Mouse (Mus musculus) stomach, embryonic 14.5 days (tissue): Measurements from ENCODE around the gene Ythdf2. TPM values are rescaled to one million over a fixed set of nuclear protein-coding genes. Genes with fewer than 3 reads are reported as not detected.

Source experiments
- ATAC-seq: fragments of 200-750 bp; cut with Nextera tagmentation; 2 replicates; pipeline ENCODE4 v1.8.0; 2017; ENCODE audit warnings: low read depth, moderate TSS enrichment; ENCODE audit not compliant: insufficient number of reproducible peaks, insufficient read depth, low FRiP score
- H3K27ac ChIP-seq: fragments of 300-500 bp; sonication (generic); 2 replicates; pipeline ENCODE4 v1.5.1; 2014; ENCODE audit warnings: mild to moderate bottlenecking, low read length, moderate library complexity, mixed read lengths
- H3K27me3 ChIP-seq: fragments of 300-500 bp; sonication (generic); 2 replicates; pipeline ENCODE4 v1.6.1; 2014; ENCODE audit warnings: low read length, control low read depth, mixed read lengths; ENCODE audit not compliant: control insufficient read depth, insufficient read depth
- H3K36me3 ChIP-seq: fragments of 300-500 bp; sonication (generic); 2 replicates; pipeline ENCODE4 v1.6.1; 2014; ENCODE audit warnings: mild to moderate bottlenecking, control low read depth, low read length, moderate library complexity, mixed read lengths; ENCODE audit not compliant: control insufficient read depth, insufficient read depth
- H3K4me1 ChIP-seq: fragments of 300-500 bp; sonication (generic); 2 replicates; pipeline ENCODE4 v1.6.1; 2014; ENCODE audit warnings: low read length, control low read depth, mixed read lengths; ENCODE audit not compliant: control insufficient read depth, insufficient read depth
- H3K4me2 ChIP-seq: fragments of 300-500 bp; sonication (generic); replicated peaks from 2 replicates; pipeline ENCODE4 v1.6.1; 2014; ENCODE audit warnings: low read depth, low read length, control low read depth
- H3K4me3 ChIP-seq: fragments of 300-500 bp; sonication (generic); 2 replicates; pipeline ENCODE4 v1.5.1; 2014; ENCODE audit warnings: low read depth, low read length, control low read depth
- H3K9ac ChIP-seq: fragments of 300-500 bp; sonication (generic); replicated peaks from 2 replicates; pipeline ENCODE4 v1.6.1; 2014; ENCODE audit warnings: low read depth, mild to moderate bottlenecking, control low read depth, low read length, moderate library complexity, mixed read lengths
- H3K9me3 ChIP-seq: fragments of 300-500 bp; sonication (generic); 2 replicates; pipeline ENCODE4 v1.6.1; 2016; ENCODE audit warnings: low read depth, low read length, control low read depth; ENCODE audit not compliant: control insufficient read depth
- WGBS: fragments of 180-500 bp; shearing (Covaris S2); extraction: QIAGEN DNeasy Blood & Tissue Kit; methylation state at CpG from one replicate; pipeline ENCODE4 v1.1.7; 2014; 5-methylcytosine and 5-hydroxymethylcytosine counted together
- polyA plus RNA-seq: library from polyadenylated mRNA; unstranded; fragments of >200 nt; fragmentation: Nextera tagmentation; extraction: Ambion mirVana; gene quantifications from 2 replicates; pipeline ENCODE4 v1.2.1, GENCODE M21; 2014

Gene Ythdf2
- polyA plus RNA-seq, 1 experiment from 2014 or later: 114 TPM

- Histone ChIP-seq H3K27ac (no peak overlapping the region), H3K27me3 (no peaks in the 10 kb centered on the region), H3K9me3 (no peaks in the 10 kb centered on the region), H3K4me2 (no peak overlapping the region), H3K4me3 (no peak overlapping the region), H3K36me3 (no peaks in the 10 kb centered on the region), H3K9ac (no peak overlapping the region), H3K4me1 (no peaks in the 10 kb centered on the region)
- no peak for ATAC-seq
- 86% methylated on average over 2 of the region's 2 CpGs for WGBS
Observed at GRCm38 (mm10) chr4:132217781-132218180, 5.7 kb upstream of the Ythdf2 start.

- Histone ChIP-seq H3K27me3 (no peaks in the 10 kb centered on the region), H3K27ac (no peak overlapping the region), H3K4me1 (no peaks in the 10 kb centered on the region), H3K9ac (no peak overlapping the region), H3K4me3 (no peak overlapping the region), H3K9me3 (no peaks in the 10 kb centered on the region), H3K36me3 (no peaks in the 10 kb centered on the region), H3K4me2 (no peak overlapping the region)
- no peak for ATAC-seq
- 63% methylated on average over 1 of the region's 1 CpGs for WGBS
Observed at GRCm38 (mm10) chr4:132216602-132217001, 4.5 kb upstream of the Ythdf2 start.

GRCm38 (mm10) chr4:132214847-132215246 lies 2.7 kb upstream of the Ythdf2 start:
- H3K4me1 ChIP-seq: peaks cover 10% of the 10 kb centered on the region; the same call in 1 of the 2 replicates
- H3K4me3 ChIP-seq: no peak overlapping the region
- no peak overlapping the region for H3K9ac ChIP-seq
- no peaks in the 10 kb centered on the region for H3K27me3 ChIP-seq
- no peaks in the 10 kb centered on the region for H3K36me3 ChIP-seq
- no peak overlapping the region for H3K4me2 ChIP-seq
- H3K27ac ChIP-seq: no peak overlapping the region
- no peaks in the 10 kb centered on the region for H3K9me3 ChIP-seq
- WGBS: 66% methylated on average over 4 of the region's 4 CpGs
- no peak for ATAC-seq

- Histone ChIP-seq H3K36me3 (peaks cover 14% of the 10 kb centered on the region; the same call in 1 of the 2 replicates), H3K4me3 (peak overlapping the region; percentile 100), H3K9ac (peak overlapping the region; percentile 100), H3K27ac (peak overlapping the region; percentile 95), H3K27me3 (no peaks in the 10 kb centered on the region), H3K4me2 (peak overlapping the region; percentile 92), H3K9me3 (no peaks in the 10 kb centered on the region), H3K4me1 (peaks cover 17% of the 10 kb centered on the region; the same call in 1 of the 2 replicates)
- ATAC-seq: peak; percentile 53
- WGBS: under 1% methylated on average over 87 of the region's 89 CpGs
Observed at GRCm38 (mm10) chr4:132211091-132211942, 786 bp downstream of the Ythdf2 start.

GRCm38 (mm10) chr4:132210325-132210724 lies 1.8 kb downstream of the Ythdf2 start:
- Histone ChIP-seq H3K4me3 (peak overlapping the region; percentile 100), H3K4me1 (peaks cover 17% of the 10 kb centered on the region; the same call in 1 of the 2 replicates), H3K27ac (no peak overlapping the region), H3K9me3 (no peaks in the 10 kb centered on the region), H3K4me2 (peak overlapping the region; percentile 92), H3K9ac (peak overlapping the region; percentile 100), H3K27me3 (no peaks in the 10 kb centered on the region), H3K36me3 (peaks cover 17% of the 10 kb centered on the region; the same call in 1 of the 2 replicates)
- WGBS: 7% methylated on average over 2 of the region's 2 CpGs
- no peak for ATAC-seq

- H3K27me3 ChIP-seq: no peaks in the 10 kb centered on the region
- no peaks in the 10 kb centered on the region for H3K9me3 ChIP-seq
- H3K9ac ChIP-seq: no peak overlapping the region
- no peak overlapping the region for H3K27ac ChIP-seq
- H3K36me3 ChIP-seq: peaks cover 27% of the 10 kb centered on the region; the same call in 1 of the 2 replicates
- H3K4me3 ChIP-seq: no peak overlapping the region
- no peak overlapping the region; the same call in 1 of the 2 replicates for H3K4me2 ChIP-seq
- peaks cover 17% of the 10 kb centered on the region; the same call in 1 of the 2 replicates for H3K4me1 ChIP-seq
- WGBS: 85% methylated on average over 2 of the region's 2 CpGs
- ATAC-seq: no peak
Observed at GRCm38 (mm10) chr4:132209299-132209698, 2.8 kb downstream of the Ythdf2 start.

- H3K9ac ChIP-seq: no peak overlapping the region
- no peak overlapping the region for H3K4me2 ChIP-seq
- H3K4me1 ChIP-seq: peaks cover 17% of the 10 kb centered on the region; the same call in 1 of the 2 replicates
- H3K9me3 ChIP-seq: no peaks in the 10 kb centered on the region
- H3K27ac ChIP-seq: no peak overlapping the region
- no peaks in the 10 kb centered on the region for H3K27me3 ChIP-seq
- WGBS: 82% methylated on average over 4 of the region's 4 CpGs
- no peak overlapping the region for H3K4me3 ChIP-seq
- no peak for ATAC-seq
- peaks cover 46% of the 10 kb centered on the region for H3K36me3 ChIP-seq
Observed at GRCm38 (mm10) chr4:132207280-132207679, 4.8 kb downstream of the Ythdf2 start.

- Histone ChIP-seq H3K36me3 (peaks cover 27% of the 10 kb centered on the region), H3K4me3 (no peak overlapping the region), H3K9me3 (no peaks in the 10 kb centered on the region), H3K9ac (no peak overlapping the region), H3K27me3 (no peaks in the 10 kb centered on the region), H3K27ac (no peak overlapping the region), H3K4me1 (peaks cover 16% of the 10 kb centered on the region; the same call in 1 of the 2 replicates), H3K4me2 (no peak overlapping the region)
- no peak for ATAC-seq
Observed at GRCm38 (mm10) chr4:132198771-132199170, 13.3 kb downstream of the Ythdf2 start.
